Mouse (Mus musculus) liver, embryonic 15.5 days (tissue): ENCODE measurements at regions not wholly inside any gene's neighbourhood (a gene's known extent, or its start where the extent isn't known, plus 50 kb on each side); places are given as distances from the start of the nearest gene placed in this dataset.

Experiments
- ATAC-seq: fragments of 200-750 bp; cut with Nextera tagmentation; 2 replicates; pipeline ENCODE4 v1.8.0; 2017; ENCODE audit warnings: moderate number of reproducible peaks, mild to moderate bottlenecking, moderate library complexity; ENCODE audit not compliant: insufficient read depth
- H3K27ac ChIP-seq: fragments of 300-500 bp; sonication (generic); replicated peaks from 2 replicates; pipeline ENCODE4 v1.5.1; 2015; ENCODE audit warnings: mild to moderate bottlenecking, inconsistent platforms
- H3K27me3 ChIP-seq: fragments of 300-500 bp; sonication (generic); 2 replicates; pipeline ENCODE4 v1.6.1; 2015; ENCODE audit warnings: mild to moderate bottlenecking, inconsistent platforms
- H3K36me3 ChIP-seq: fragments of 300-500 bp; sonication (generic); replicated peaks from 2 replicates; pipeline ENCODE4 v1.6.1; 2015; ENCODE audit warnings: moderate library complexity, mild to moderate bottlenecking, inconsistent platforms
- H3K4me1 ChIP-seq: fragments of 300-500 bp; sonication (generic); replicated peaks from 2 replicates; pipeline ENCODE4 v1.6.1; 2015; ENCODE audit warnings: inconsistent platforms
- H3K4me2 ChIP-seq: fragments of 300-500 bp; sonication (generic); 2 replicates; pipeline ENCODE4 v1.6.1; 2015; ENCODE audit warnings: moderate library complexity, mild to moderate bottlenecking, inconsistent platforms
- H3K4me3 ChIP-seq: fragments of 300-500 bp; sonication (generic); replicated peaks from 2 replicates; pipeline ENCODE4 v1.5.1; 2015; ENCODE audit warnings: mild to moderate bottlenecking, inconsistent platforms
- H3K9ac ChIP-seq: fragments of 300-500 bp; sonication (generic); 2 replicates; pipeline ENCODE4 v1.6.1; 2015; ENCODE audit warnings: moderate library complexity, mild to moderate bottlenecking, inconsistent platforms
- H3K9me3 ChIP-seq: fragments of 300-500 bp; sonication (generic); replicated peaks from 2 replicates; pipeline ENCODE4 v1.6.1; 2016; ENCODE audit warnings: inconsistent platforms
- WGBS: fragments of 180-500 bp; shearing (Covaris S2); methylation state at CpG from one replicate; pipeline ENCODE4 v1.1.7; 2015; ENCODE audit warnings: mixed read lengths; ENCODE audit not compliant: insufficient replicate concordance; 5-methylcytosine and 5-hydroxymethylcytosine counted together

- Histone ChIP-seq H3K36me3 (no peaks in the 10 kb centered on the region), H3K9ac (no peak overlapping the region), H3K4me2 (no peak overlapping the region), H3K27me3 (no peaks in the 10 kb centered on the region), H3K4me3 (no peak overlapping the region), H3K4me1 (no peaks in the 10 kb centered on the region; the same call in 1 of the 2 replicates), H3K9me3 (no peaks in the 10 kb centered on the region), H3K27ac (no peak overlapping the region)
- ATAC-seq, result no peak
- 65% methylated on average over 3 of the region's 3 CpGs for WGBS
Observed at GRCm38 (mm10) chr8:26910186-26910585, 66.9 kb upstream of the Zfp703 start.

GRCm38 (mm10) chr8:26913562-26914529 lies 63.3 kb upstream of the Zfp703 start:
- H3K4me1 ChIP-seq, result no peaks in the 10 kb centered on the region
- 58% methylated on average over 18 of the region's 18 CpGs for WGBS
- no peak overlapping the region for H3K27ac ChIP-seq
- no peak overlapping the region for H3K4me2 ChIP-seq
- H3K9ac ChIP-seq, result no peak overlapping the region
- H3K36me3 ChIP-seq, result no peaks in the 10 kb centered on the region
- no peak for ATAC-seq
- no peaks in the 10 kb centered on the region for H3K9me3 ChIP-seq
- no peaks in the 10 kb centered on the region for H3K27me3 ChIP-seq
- no peak overlapping the region for H3K4me3 ChIP-seq

GRCm38 (mm10) chr8:26915731-26916130 lies 61.4 kb upstream of the Zfp703 start:
- H3K36me3 ChIP-seq, result no peaks in the 10 kb centered on the region
- no peak for ATAC-seq

GRCm38 (mm10) chr8:26921531-26922177 lies 55.5 kb upstream of the Zfp703 start:
- no peak overlapping the region for H3K4me2 ChIP-seq
- no peaks in the 10 kb centered on the region for H3K4me1 ChIP-seq
- H3K4me3 ChIP-seq, result no peak overlapping the region
- no peaks in the 10 kb centered on the region for H3K9me3 ChIP-seq
- no peaks in the 10 kb centered on the region for H3K27me3 ChIP-seq
- H3K9ac ChIP-seq, result no peak overlapping the region
- no peak overlapping the region for H3K27ac ChIP-seq
- H3K36me3 ChIP-seq, result no peaks in the 10 kb centered on the region
- WGBS, result 58% methylated on average over 5 of the region's 5 CpGs
- ATAC-seq, result no peak

More at GRCm38 (mm10) chr8:26915731-26916130, 61.4 kb upstream of the Zfp703 start:
- no peaks in the 10 kb centered on the region for H3K9me3 ChIP-seq
- no peak overlapping the region for H3K4me2 ChIP-seq
- no peak overlapping the region for H3K9ac ChIP-seq
- H3K27ac ChIP-seq, result no peak overlapping the region
- H3K4me1 ChIP-seq, result no peaks in the 10 kb centered on the region
- WGBS, result 70% methylated on average over 8 of the region's 8 CpGs
- no peak overlapping the region for H3K4me3 ChIP-seq
- H3K27me3 ChIP-seq, result no peaks in the 10 kb centered on the region

- 52% methylated on average over 5 of the region's 5 CpGs for WGBS
- H3K4me1 ChIP-seq, result no peaks in the 10 kb centered on the region
- no peaks in the 10 kb centered on the region for H3K9me3 ChIP-seq
- no peak overlapping the region for H3K9ac ChIP-seq
- no peak overlapping the region for H3K4me3 ChIP-seq
- no peaks in the 10 kb centered on the region for H3K27me3 ChIP-seq
- H3K36me3 ChIP-seq, result no peaks in the 10 kb centered on the region
- ATAC-seq, result no peak
- no peak overlapping the region for H3K27ac ChIP-seq
- no peak overlapping the region for H3K4me2 ChIP-seq
Observed at GRCm38 (mm10) chr8:26922178-26922540, 55.0 kb upstream of the Zfp703 start.

GRCm38 (mm10) chr8:26923166-26923565 lies 54.0 kb upstream of the Zfp703 start:
- Histone ChIP-seq H3K4me2 (no peak overlapping the region), H3K27ac (no peak overlapping the region), H3K9ac (no peak overlapping the region), H3K9me3 (no peaks in the 10 kb centered on the region), H3K4me1 (no peaks in the 10 kb centered on the region), H3K4me3 (no peak overlapping the region), H3K36me3 (no peaks in the 10 kb centered on the region), H3K27me3 (no peaks in the 10 kb centered on the region)
- 69% methylated on average over 8 of the region's 8 CpGs for WGBS
- ATAC-seq, result no peak
